Mouse (Mus musculus) kidney, embryonic 16.5 days (tissue): ENCODE measurements around the gene Lrp1. TPM values are rescaled to one million over a fixed set of nuclear protein-coding genes. Genes with fewer than 3 reads are reported as not detected.
A peak's percentile ranks its signal among the peaks of the same experiment; 100 is the strongest.

ENCODE experiments used
- ATAC-seq: fragments of 200-750 bp; cut with Nextera tagmentation; 2 replicates; pipeline ENCODE4 v1.8.0; 2017; ENCODE audit warnings: moderate TSS enrichment; ENCODE audit not compliant: low FRiP score, low TSS enrichment
- H3K27ac ChIP-seq: fragments of 300-500 bp; sonication (generic); 2 replicates; pipeline ENCODE4 v1.5.1; 2014; ENCODE audit warnings: low read length
- H3K27me3 ChIP-seq: fragments of 300-500 bp; sonication (generic); 2 replicates; pipeline ENCODE4 v1.6.1; 2014; ENCODE audit warnings: low read length, control low read depth, mixed read lengths; ENCODE audit not compliant: insufficient read depth
- H3K36me3 ChIP-seq: fragments of 300-500 bp; sonication (generic); 2 replicates; pipeline ENCODE4 v1.6.1; 2014; ENCODE audit warnings: low read length, control low read depth, mixed read lengths; ENCODE audit not compliant: insufficient read depth
- H3K4me1 ChIP-seq: fragments of 300-500 bp; sonication (generic); 2 replicates; pipeline ENCODE4 v1.6.1; 2014; ENCODE audit warnings: low read length, control low read depth, mixed read lengths; ENCODE audit not compliant: insufficient read depth
- H3K4me2 ChIP-seq: fragments of 300-500 bp; sonication (generic); replicated peaks from 2 replicates; pipeline ENCODE4 v1.6.1; 2014; ENCODE audit warnings: low read depth, low read length
- H3K4me3 ChIP-seq: fragments of 300-500 bp; sonication (generic); 2 replicates; pipeline ENCODE4 v1.5.1; 2014; ENCODE audit warnings: mild to moderate bottlenecking, low read length
- H3K9ac ChIP-seq: fragments of 300-500 bp; sonication (generic); replicated peaks from 2 replicates; pipeline ENCODE4 v1.6.1; 2014; ENCODE audit warnings: low read length
- H3K9me3 ChIP-seq: fragments of 300-500 bp; sonication (generic); 2 replicates; pipeline ENCODE4 v1.6.1; 2016; ENCODE audit warnings: low read length, control low read depth
- WGBS: fragments of 180-500 bp; shearing (Covaris S2); extraction: QIAGEN DNeasy Blood & Tissue Kit; methylation state at CpG from one replicate; pipeline ENCODE4 v1.1.7; 2014; 5-methylcytosine and 5-hydroxymethylcytosine counted together
- polyA plus RNA-seq: library from polyadenylated mRNA; unstranded; fragments of >200 nt; fragmentation: Nextera tagmentation; extraction: Ambion mirVana; gene quantifications from 2 replicates; pipeline ENCODE4 v1.2.1, GENCODE M21; 2015

Lrp1 gene
- polyA plus RNA-seq, 1 experiment from 2014 or later, result 71.7 TPM

GRCm38 (mm10) chr10:127626433-127626832 is 5.5 kb upstream of the Lrp1 start:
- no peak overlapping the region for H3K4me3 ChIP-seq
- H3K9me3 ChIP-seq, result peaks cover 9% of the 10 kb centered on the region
- H3K36me3 ChIP-seq, result no peaks in the 10 kb centered on the region
- H3K4me2 ChIP-seq, result no peak overlapping the region
- no peak overlapping the region for H3K27ac ChIP-seq
- H3K9ac ChIP-seq, result no peak overlapping the region
- 92% methylated on average over 3 of the region's 3 CpGs for WGBS
- peaks cover 9% of the 10 kb centered on the region for H3K4me1 ChIP-seq
- no peaks in the 10 kb centered on the region for H3K27me3 ChIP-seq
- ATAC-seq, result no peak

- no peak for ATAC-seq
- no peak overlapping the region for H3K4me2 ChIP-seq
Measured at GRCm38 (mm10) chr10:127623439-127624216, 2.7 kb upstream of the Lrp1 start.

GRCm38 (mm10) chr10:127622661-127623060 is 1.7 kb upstream of the Lrp1 start:
- ATAC-seq, result no peak
- Histone ChIP-seq H3K27me3 (no peaks in the 10 kb centered on the region), H3K27ac (no peak overlapping the region; the same call in 1 of the 2 replicates), H3K4me3 (no peak overlapping the region), H3K4me1 (peaks cover 38% of the 10 kb centered on the region), H3K36me3 (no peaks in the 10 kb centered on the region), H3K9ac (no peak overlapping the region), H3K4me2 (peak overlapping the region; percentile 96; the same call in 1 of the 2 replicates), H3K9me3 (peaks cover 9% of the 10 kb centered on the region)
- 72% methylated on average over 4 of the region's 4 CpGs for WGBS

More at GRCm38 (mm10) chr10:127623439-127624216, 2.7 kb upstream of the Lrp1 start:
- H3K9me3 ChIP-seq, result peaks cover 9% of the 10 kb centered on the region
- H3K9ac ChIP-seq, result no peak overlapping the region
- H3K4me1 ChIP-seq, result peaks cover 28% of the 10 kb centered on the region
- no peaks in the 10 kb centered on the region for H3K36me3 ChIP-seq
- WGBS, result 91% methylated on average over 6 of the region's 6 CpGs
- H3K27me3 ChIP-seq, result no peaks in the 10 kb centered on the region
- H3K4me3 ChIP-seq, result no peak overlapping the region
- H3K27ac ChIP-seq, result no peak overlapping the region

- H3K9me3 ChIP-seq, result peaks cover 9% of the 10 kb centered on the region
- no peaks in the 10 kb centered on the region for H3K36me3 ChIP-seq
- peak overlapping the region; percentile 98 for H3K27ac ChIP-seq
- under 1% methylated on average over 13 of the region's 13 CpGs for WGBS
- peak; percentile 44 for ATAC-seq
- H3K4me1 ChIP-seq, result peaks cover 44% of the 10 kb centered on the region
- H3K9ac ChIP-seq, result peak overlapping the region; percentile 81
- peak overlapping the region; percentile 96 for H3K4me2 ChIP-seq
- H3K27me3 ChIP-seq, result no peaks in the 10 kb centered on the region
- H3K4me3 ChIP-seq, result peak overlapping the region; percentile 74
Measured at GRCm38 (mm10) chr10:127622057-127622392, 1.1 kb upstream of the Lrp1 start.

GRCm38 (mm10) chr10:127621191-127622056 is 476 bp upstream of the Lrp1 start:
- WGBS, result 0% methylated on average over 36 of the region's 39 CpGs
- Histone ChIP-seq H3K4me2 (peak overlapping the region; percentile 96), H3K27ac (peak overlapping the region; percentile 98), H3K36me3 (no peaks in the 10 kb centered on the region), H3K4me1 (peaks cover 50% of the 10 kb centered on the region), H3K9me3 (peaks cover 3% of the 10 kb centered on the region), H3K9ac (peak overlapping the region; percentile 81), H3K27me3 (no peaks in the 10 kb centered on the region), H3K4me3 (peak overlapping the region; percentile 74)
- peak; percentile 91 for ATAC-seq

GRCm38 (mm10) chr10:127619941-127620405 is 975 bp downstream of the Lrp1 start:
- Histone ChIP-seq H3K36me3 (no peaks in the 10 kb centered on the region), H3K9ac (peak overlapping the region; percentile 81), H3K4me3 (peak overlapping the region; percentile 74), H3K4me2 (peak overlapping the region; percentile 96), H3K27me3 (0 out of 2 replicates have a peak, but pooled peaks cover 3% of the 10 kb centered on the region), H3K4me1 (peaks cover 64% of the 10 kb centered on the region), H3K27ac (peak overlapping the region; percentile 85), H3K9me3 (no peaks in the 10 kb centered on the region)
- WGBS, result 5% methylated on average over 12 of the region's 12 CpGs
- no peak for ATAC-seq

- H3K4me2 ChIP-seq, result peak overlapping the region; percentile 96
- peak overlapping the region; percentile 74 for H3K4me3 ChIP-seq
- H3K27ac ChIP-seq, result peak overlapping the region; percentile 85
- H3K36me3 ChIP-seq, result no peaks in the 10 kb centered on the region
- ATAC-seq, result no peak
- H3K9me3 ChIP-seq, result no peaks in the 10 kb centered on the region
- peaks cover 72% of the 10 kb centered on the region for H3K4me1 ChIP-seq
- 24% methylated on average over 8 of the region's 8 CpGs for WGBS
- 0 out of 2 replicates have a peak, but pooled peaks cover 3% of the 10 kb centered on the region for H3K27me3 ChIP-seq
- H3K9ac ChIP-seq, result peak overlapping the region; percentile 81
Measured at GRCm38 (mm10) chr10:127619119-127619721, 1.7 kb downstream of the Lrp1 start.

- H3K36me3 ChIP-seq, result no peaks in the 10 kb centered on the region
- peak overlapping the region; percentile 74 for H3K4me3 ChIP-seq
- peak overlapping the region; percentile 96 for H3K4me2 ChIP-seq
- ATAC-seq, result no peak
- 21% methylated on average over 6 of the region's 6 CpGs for WGBS
- H3K9ac ChIP-seq, result peak overlapping the region; percentile 45; the same call in 1 of the 2 replicates
- H3K4me1 ChIP-seq, result peaks cover 79% of the 10 kb centered on the region
- no peaks in the 10 kb centered on the region for H3K9me3 ChIP-seq
- 0 out of 2 replicates have a peak, but pooled peaks cover 3% of the 10 kb centered on the region for H3K27me3 ChIP-seq
- H3K27ac ChIP-seq, result peak overlapping the region; percentile 39; the same call in 1 of the 2 replicates
Measured at GRCm38 (mm10) chr10:127618173-127618572, 2.8 kb downstream of the Lrp1 start.

- 50% methylated on average over 4 of the region's 4 CpGs for WGBS
- Histone ChIP-seq H3K36me3 (no peaks in the 10 kb centered on the region), H3K9me3 (no peaks in the 10 kb centered on the region), H3K4me1 (peaks cover 75% of the 10 kb centered on the region), H3K9ac (no peak overlapping the region), H3K27me3 (peaks cover 8% of the 10 kb centered on the region; the same call in 1 of the 2 replicates), H3K4me3 (no peak overlapping the region), H3K27ac (peak overlapping the region; percentile 84), H3K4me2 (no peak overlapping the region)
- no peak for ATAC-seq
Measured at GRCm38 (mm10) chr10:127617294-127617693, 3.7 kb downstream of the Lrp1 start.
